Mouse (Mus musculus): Measurements from ENCODE around the gene Pde4dip. TPM values are rescaled to one million over a fixed set of nuclear protein-coding genes. Genes with fewer than 3 reads are reported as not detected.

The Pde4dip gene
- polyA plus RNA-seq, 1 experiment from 2014 or later, result 7.1 TPM

DNA sequence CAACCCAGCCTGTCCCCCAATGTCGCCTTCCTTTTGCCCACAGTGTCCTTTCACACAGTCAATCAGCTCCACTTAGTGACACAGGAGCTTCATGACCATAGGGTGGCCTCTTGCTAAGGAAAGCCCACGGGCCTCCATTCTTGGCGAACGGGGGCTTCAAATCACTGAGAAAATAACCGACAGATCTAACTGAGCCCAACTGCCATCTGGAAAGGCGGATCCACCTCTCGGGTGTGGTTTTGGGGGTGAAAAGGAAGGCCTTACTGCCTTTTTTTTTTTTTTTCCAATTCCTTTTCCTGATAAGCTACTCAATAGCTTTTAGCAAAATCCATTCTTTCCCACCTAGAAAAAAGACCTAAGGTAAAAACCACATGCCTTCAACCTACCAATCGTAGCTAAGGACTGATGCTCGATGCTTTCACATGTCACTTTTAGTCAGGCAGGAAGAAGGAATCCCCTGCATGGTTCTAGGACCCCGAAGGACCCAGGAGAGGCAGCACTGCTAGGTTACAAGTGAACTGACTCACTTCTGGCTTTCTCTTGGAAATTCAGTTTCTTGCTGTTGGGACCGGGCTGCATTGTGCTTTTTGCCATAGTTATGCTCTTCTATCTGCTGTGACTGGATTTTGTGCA, 185.9 kb downstream of the Pde4dip start:
- Histone ChIP-seq H3K4me2 (replicated peaks; ENCODE audit: low read depth, low read length) (no peak overlapping the region), H3K9ac (replicated peaks; ENCODE audit: low read depth) (no peak overlapping the region), H3K4me1 (ENCODE audit: insufficient read depth, low read depth, low read length) (no peaks in the 10 kb centered on the region), H3K27ac (ENCODE audit: low read length) (no peak overlapping the region), H3K9me3 (ENCODE audit: low read length) (no peaks in the 10 kb centered on the region), H3K36me3 (ENCODE audit: insufficient read depth, low read length) (no peaks in the 10 kb centered on the region), H3K4me3 (ENCODE audit: low read depth, low read length) (no peak overlapping the region), H3K27me3 (replicated peaks; ENCODE audit: insufficient read depth, low read length) (no peaks in the 10 kb centered on the region)
- TF ChIP-seq CTCF (IDR thresholded peaks at IDR 0.05) (no peak), EP300 (IDR thresholded peaks at IDR 0.05) (no peak)
- no peak for ATAC-seq
- WGBS, result 94% methylated on average over 11 of the region's 11 CpGs
- DNase-seq (ENCODE audit: low spot score), result no peak

DNA sequence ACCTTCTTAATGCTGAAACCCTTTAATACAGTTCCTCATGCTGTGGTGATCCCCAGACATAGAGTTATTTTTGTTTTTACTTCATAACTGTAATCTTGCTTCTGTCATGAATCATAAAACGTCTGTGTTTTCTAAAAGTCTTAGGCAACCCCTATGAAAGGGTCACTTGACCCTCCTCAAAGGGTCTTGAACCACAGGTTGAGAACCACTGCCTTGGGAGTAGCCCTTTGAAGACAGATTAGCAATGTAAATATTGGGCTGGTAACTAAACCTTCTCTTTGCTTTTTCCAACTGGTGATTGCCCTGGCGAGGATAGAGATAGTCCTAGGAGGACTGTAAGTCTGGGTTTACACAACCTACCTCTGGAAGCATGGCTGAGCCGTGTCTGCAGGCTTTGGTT, 187.3 kb downstream of the Pde4dip start:
- Histone ChIP-seq H3K4me1 (ENCODE audit: insufficient read depth, low read depth, low read length) (no peaks in the 10 kb centered on the region), H3K4me3 (ENCODE audit: low read depth, low read length) (no peak overlapping the region), H3K27ac (ENCODE audit: low read length) (no peak overlapping the region), H3K36me3 (ENCODE audit: insufficient read depth, low read length) (no peaks in the 10 kb centered on the region), H3K9me3 (ENCODE audit: low read length) (no peaks in the 10 kb centered on the region), H3K9ac (replicated peaks; ENCODE audit: low read depth) (no peak overlapping the region), H3K4me2 (replicated peaks; ENCODE audit: low read depth, low read length) (no peak overlapping the region), H3K27me3 (replicated peaks; ENCODE audit: insufficient read depth, low read length) (no peaks in the 10 kb centered on the region)
- DNase-seq (ENCODE audit: low spot score) (no peak), ATAC-seq (peak; percentile 52)
- WGBS, result 34% methylated on average over 3 of the region's 3 CpGs
- TF ChIP-seq CTCF (IDR thresholded peaks at IDR 0.05), result no peak
- TF ChIP-seq EP300 (IDR thresholded peaks at IDR 0.05), result no peak

DNA sequence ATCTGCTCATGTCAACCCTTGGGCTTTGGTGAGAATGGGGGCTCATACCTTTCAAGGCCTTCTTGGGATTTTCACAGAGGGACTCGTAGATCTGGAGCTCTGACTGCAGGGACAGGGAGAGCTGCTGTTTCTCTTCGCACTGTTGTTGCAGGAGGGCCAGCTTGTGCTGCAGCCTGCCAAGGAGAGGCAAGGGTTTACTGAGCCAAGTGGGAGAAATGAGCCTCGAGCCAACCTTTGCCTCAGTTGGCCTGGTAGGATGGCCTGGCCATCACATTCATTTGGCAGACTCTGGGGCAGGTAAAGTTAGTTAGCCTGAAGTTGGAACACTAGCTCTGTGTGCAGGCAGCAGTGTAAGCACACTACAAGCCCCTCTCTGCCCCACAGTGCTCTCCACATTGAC, 189.4 kb downstream of the Pde4dip start:
- ATAC-seq (no peak), DNase-seq (ENCODE audit: low spot score) (no peak)
- 74% methylated on average over 3 of the region's 3 CpGs for WGBS
- TF ChIP-seq EP300 (IDR thresholded peaks at IDR 0.05) (no peak), CTCF (IDR thresholded peaks at IDR 0.05) (no peak)
- no peak overlapping the region for H3K4me2 ChIP-seq (replicated peaks; ENCODE audit: low read depth, low read length)
- H3K36me3 ChIP-seq (ENCODE audit: insufficient read depth, low read length), result no peaks in the 10 kb centered on the region
- no peaks in the 10 kb centered on the region for H3K4me1 ChIP-seq (ENCODE audit: insufficient read depth, low read depth, low read length)
- no peaks in the 10 kb centered on the region for H3K27me3 ChIP-seq (replicated peaks; ENCODE audit: insufficient read depth, low read length)
- no peak overlapping the region for H3K27ac ChIP-seq (ENCODE audit: low read length)
- no peak overlapping the region for H3K9ac ChIP-seq (replicated peaks; ENCODE audit: low read depth)
- H3K9me3 ChIP-seq (ENCODE audit: low read length), result no peaks in the 10 kb centered on the region
- no peak overlapping the region for H3K4me3 ChIP-seq (ENCODE audit: low read depth, low read length)

DNA sequence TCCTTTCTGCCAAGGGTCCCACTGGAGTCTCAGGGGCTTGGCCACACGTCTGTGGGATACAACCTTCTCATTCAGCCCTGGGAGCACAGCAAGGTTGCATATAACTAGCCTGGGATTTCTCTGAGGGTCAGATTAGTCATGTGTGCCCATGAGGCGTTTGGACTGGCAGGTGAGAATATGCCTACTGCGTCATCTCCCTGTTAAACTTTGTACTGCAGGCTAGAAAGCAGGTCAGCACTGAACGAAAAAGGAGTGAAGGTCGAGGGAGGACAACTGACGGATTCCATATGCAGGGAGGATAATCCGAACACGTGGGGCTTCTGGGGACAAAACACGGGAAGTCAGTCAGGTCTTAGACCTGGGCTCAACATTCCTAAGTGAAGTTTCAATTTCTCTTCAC, 191.2 kb downstream of the Pde4dip start:
- Histone ChIP-seq H3K4me1 (ENCODE audit: insufficient read depth, low read depth, low read length) (no peaks in the 10 kb centered on the region), H3K27me3 (replicated peaks; ENCODE audit: insufficient read depth, low read length) (no peaks in the 10 kb centered on the region), H3K4me2 (replicated peaks; ENCODE audit: low read depth, low read length) (no peak overlapping the region), H3K27ac (ENCODE audit: low read length) (no peak overlapping the region), H3K9ac (replicated peaks; ENCODE audit: low read depth) (no peak overlapping the region), H3K4me3 (ENCODE audit: low read depth, low read length) (no peak overlapping the region), H3K36me3 (ENCODE audit: insufficient read depth, low read length) (no peaks in the 10 kb centered on the region), H3K9me3 (ENCODE audit: low read length) (no peaks in the 10 kb centered on the region)
- DNase-seq (ENCODE audit: low spot score) (no peak), ATAC-seq (no peak)
- TF ChIP-seq CTCF (IDR thresholded peaks at IDR 0.05), result no peak
- no peak for TF ChIP-seq EP300 (IDR thresholded peaks at IDR 0.05)
- WGBS, result 66% methylated on average over 9 of the region's 9 CpGs

DNA sequence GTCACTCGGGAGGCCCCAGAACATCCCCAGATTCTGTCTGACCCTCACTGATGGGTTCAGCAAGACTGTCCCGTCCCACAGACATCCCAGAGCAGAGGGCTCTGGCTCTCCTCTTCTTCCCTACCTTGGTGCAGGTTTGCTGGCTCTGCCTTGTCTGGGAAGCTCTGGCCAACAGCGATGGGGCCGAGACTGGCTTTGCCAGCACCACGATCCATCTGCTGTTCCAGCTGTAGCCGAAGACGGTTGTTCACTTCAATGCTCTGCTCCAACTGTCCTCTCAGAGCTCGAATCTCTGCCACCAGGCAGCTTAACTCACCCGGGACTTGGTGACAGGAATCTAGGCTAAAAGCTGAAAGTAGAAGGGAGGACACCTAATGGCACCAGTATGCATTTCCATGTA, 191.6 kb downstream of the Pde4dip start:
- no peak for ATAC-seq
- H3K27ac ChIP-seq (ENCODE audit: low read length), result no peak overlapping the region
- no peaks in the 10 kb centered on the region for H3K4me1 ChIP-seq (ENCODE audit: insufficient read depth, low read depth, low read length)
- H3K4me3 ChIP-seq (ENCODE audit: low read depth, low read length), result no peak overlapping the region
- H3K9ac ChIP-seq (replicated peaks; ENCODE audit: low read depth), result no peak overlapping the region
- no peak overlapping the region for H3K4me2 ChIP-seq (replicated peaks; ENCODE audit: low read depth, low read length)
- 84% methylated on average over 9 of the region's 9 CpGs for WGBS
- no peaks in the 10 kb centered on the region for H3K36me3 ChIP-seq (ENCODE audit: insufficient read depth, low read length)
- DNase-seq (ENCODE audit: low spot score), result no peak
- TF ChIP-seq EP300 (IDR thresholded peaks at IDR 0.05) (no peak), CTCF (IDR thresholded peaks at IDR 0.05) (no peak)
- H3K27me3 ChIP-seq (replicated peaks; ENCODE audit: insufficient read depth, low read length), result no peaks in the 10 kb centered on the region
- H3K9me3 ChIP-seq (ENCODE audit: low read length), result no peaks in the 10 kb centered on the region

DNA sequence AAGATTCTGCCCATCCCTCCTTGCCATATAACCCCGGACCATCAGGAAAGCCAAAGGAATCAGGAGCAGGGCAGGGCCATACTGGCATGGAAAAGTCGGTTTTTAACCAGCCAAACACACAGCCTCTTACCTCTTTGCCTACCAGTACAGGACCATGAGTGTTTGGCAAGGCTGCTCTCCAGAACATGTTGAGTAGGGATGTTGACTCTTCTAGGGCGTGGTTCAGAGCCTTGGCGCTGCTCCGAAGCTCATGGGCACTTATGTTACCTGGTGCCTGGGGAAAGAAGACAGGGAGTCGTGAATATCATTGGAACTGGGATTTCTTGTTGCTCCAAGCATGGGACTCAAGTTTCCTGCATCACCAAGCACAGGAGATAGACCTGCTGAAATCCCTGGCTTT, 194.7 kb downstream of the Pde4dip start:
- TF ChIP-seq CTCF (IDR thresholded peaks at IDR 0.05) (no peak), EP300 (IDR thresholded peaks at IDR 0.05) (peak; percentile 25; the same call in 1 of the 2 replicates)
- Histone ChIP-seq H3K9ac (replicated peaks; ENCODE audit: low read depth) (no peak overlapping the region), H3K36me3 (ENCODE audit: insufficient read depth, low read length) (no peaks in the 10 kb centered on the region), H3K4me1 (ENCODE audit: insufficient read depth, low read depth, low read length) (no peaks in the 10 kb centered on the region), H3K9me3 (ENCODE audit: low read length) (no peaks in the 10 kb centered on the region), H3K27ac (ENCODE audit: low read length) (no peak overlapping the region), H3K4me2 (replicated peaks; ENCODE audit: low read depth, low read length) (no peak overlapping the region), H3K27me3 (replicated peaks; ENCODE audit: insufficient read depth, low read length) (no peaks in the 10 kb centered on the region), H3K4me3 (ENCODE audit: low read depth, low read length) (no peak overlapping the region)
- 44% methylated on average over 6 of the region's 6 CpGs for WGBS
- ATAC-seq (peak; percentile 91), DNase-seq (ENCODE audit: low spot score) (peak; percentile 86)
